Mouse (Mus musculus): Measurements from ENCODE around the gene Kif27. TPM values are rescaled to one million over a fixed set of nuclear protein-coding genes. Genes with fewer than 3 reads are reported as not detected.
A peak's percentile ranks its signal among the peaks of the same experiment; 100 is the strongest.
"Not testable (repeated sequence)": the region's sequence is repeated elsewhere in the genome, so short reads cannot be mapped to it uniquely, and the experiment has no call there.

The Kif27 gene
- total RNA-seq, 2 experiments from 2014 or later, result 0.22 to 0.24 TPM

DNA sequence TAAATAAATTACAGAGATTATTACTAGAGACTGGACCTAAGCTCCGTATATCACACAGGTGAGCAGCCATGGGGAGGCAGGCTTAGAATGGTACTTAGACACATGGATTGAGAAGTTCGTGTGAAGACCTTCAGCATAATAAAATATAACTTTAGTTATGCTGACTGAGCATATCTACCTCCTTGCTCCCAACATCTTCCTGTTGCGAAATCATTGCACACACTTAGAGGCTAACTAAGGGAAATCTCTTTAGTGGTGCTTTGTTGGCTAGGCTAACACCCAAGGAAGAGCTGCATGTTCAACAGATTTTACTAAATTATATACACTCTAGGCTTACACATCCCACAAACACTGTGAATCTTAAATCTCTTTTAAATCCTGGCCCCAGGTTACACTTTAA, 7.5 kb upstream of the Kif27 start:
- no peak for DNase-seq
- intact Hi-C loops (cut with DNase I), result no loop called here

DNA sequence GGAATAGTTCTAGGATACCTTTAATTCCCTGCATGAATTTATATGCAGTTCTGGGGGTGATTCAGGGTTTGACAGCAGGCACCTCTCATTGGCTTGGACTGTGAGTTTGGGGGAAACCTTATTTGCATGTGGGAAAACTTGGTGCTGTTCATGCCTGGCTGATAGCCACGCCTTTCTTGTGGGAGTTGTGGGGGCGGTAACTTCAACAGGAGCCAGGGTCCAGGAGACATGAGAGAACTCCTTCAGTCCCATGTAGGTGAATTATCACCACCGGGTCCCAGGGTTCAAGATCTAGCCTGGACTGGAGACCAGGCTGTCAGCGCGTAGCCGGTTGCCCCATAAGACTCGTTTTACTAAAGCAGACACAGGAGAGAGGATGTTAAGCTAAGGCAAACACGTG, 6.3 kb upstream of the Kif27 start:
- intact Hi-C loops (cut with DNase I); DNase-seq: not testable (repeated sequence)

DNA sequence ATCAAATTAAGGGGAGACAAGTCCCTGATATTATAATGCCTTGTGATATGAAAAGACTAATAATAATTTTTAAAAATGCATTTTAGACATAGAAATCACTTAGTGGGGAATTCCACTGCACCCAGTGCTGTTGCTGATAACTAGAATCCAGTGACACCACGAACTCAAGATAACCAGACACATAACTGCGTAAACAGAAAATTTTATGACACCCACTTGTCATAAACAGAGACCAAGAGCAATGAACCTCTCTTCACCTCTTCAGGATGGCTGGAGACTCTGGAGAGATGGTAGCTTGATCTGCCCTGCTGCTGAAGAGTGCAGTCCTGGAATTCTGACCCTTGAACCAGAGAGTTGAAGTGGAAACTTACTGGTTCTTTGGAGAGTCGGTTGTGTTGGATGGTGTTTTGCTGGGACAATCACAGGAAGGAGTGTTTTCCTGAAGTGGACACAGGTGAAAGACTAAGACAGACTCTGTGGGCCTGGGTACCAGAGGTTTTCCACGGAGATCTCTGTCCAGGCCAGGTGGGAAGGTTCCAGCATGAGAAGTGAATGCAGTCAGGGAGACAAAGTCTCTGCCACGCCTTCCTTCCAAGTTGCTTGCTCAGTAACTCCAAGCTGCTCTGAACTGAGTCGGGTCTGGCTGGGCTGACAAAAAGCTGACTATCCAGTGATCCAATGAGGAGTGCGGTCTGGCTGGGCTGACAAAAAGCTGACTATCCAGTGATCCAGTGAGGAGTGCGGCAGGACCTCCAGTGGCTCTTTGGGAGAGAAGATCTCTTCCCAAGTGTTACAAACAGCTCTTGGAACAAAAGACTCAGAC, 5.6 kb upstream of the Kif27 start:
- no peak for DNase-seq
- intact Hi-C loops (cut with DNase I), result no loop called here

DNA sequence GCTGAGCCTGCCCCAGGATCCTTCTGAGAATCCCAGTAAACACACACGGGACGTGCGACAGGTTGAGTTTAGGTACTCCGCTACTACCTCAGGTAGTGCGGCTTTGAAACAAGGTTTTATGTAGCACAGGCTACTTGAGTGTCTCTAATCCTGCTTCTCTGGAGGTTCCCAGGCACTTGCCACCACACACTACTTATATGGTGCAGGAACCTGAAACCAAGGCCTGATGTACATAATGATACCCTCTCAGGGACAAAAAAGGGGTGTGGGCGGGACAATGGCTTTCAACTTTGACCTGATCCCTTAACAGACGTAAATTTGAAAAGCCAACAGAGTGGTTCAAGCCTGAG, 357 bp upstream of the Kif27 start:
- intact Hi-C loops (cut with DNase I), result no loop called here
- no peak for DNase-seq

DNA sequence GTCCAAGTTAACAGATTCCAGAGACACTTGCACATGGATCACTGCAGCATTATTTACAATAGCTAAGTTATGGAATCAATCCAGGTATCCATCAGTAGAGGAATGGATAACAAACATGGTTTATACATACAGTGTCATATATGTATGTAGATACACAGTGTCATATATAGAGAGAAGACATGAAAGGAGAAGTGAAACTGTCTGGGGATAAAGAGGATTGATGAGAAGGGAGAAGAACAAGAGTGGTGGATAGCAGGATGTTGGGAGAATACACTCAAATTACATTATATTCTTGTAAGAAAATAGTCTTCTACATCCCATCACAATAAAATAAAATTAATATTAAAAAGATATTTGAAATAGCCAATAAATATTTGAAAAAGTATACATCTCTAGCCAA, 5.9 kb downstream of the Kif27 start:
- intact Hi-C loops (cut with DNase I), result no loop called here

DNA sequence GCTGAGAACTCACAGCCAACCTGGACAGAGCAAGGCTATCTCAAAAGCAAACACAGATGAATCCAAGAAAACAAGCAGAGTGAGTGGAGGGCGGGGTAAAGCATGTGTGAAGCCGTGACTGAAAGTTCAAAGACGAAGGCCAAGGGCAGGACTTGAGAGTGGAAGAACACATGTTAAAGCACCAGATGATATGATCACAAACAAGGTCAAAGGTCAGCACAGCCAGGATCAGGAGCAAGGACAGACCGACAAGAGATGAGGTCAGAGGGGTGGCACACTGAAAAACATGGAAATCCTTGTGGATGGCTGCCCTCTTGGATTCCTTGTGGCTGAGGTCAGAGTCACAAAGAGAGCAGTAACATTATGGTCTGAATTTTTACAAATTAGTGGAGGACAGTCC, 8.3 kb downstream of the Kif27 start:
- intact Hi-C loops (cut with DNase I), result no loop called here
- DNase-seq, result no peak

More for the DNA sequence above, 5.9 kb downstream of the Kif27 start:
- no peak for DNase-seq

DNA sequence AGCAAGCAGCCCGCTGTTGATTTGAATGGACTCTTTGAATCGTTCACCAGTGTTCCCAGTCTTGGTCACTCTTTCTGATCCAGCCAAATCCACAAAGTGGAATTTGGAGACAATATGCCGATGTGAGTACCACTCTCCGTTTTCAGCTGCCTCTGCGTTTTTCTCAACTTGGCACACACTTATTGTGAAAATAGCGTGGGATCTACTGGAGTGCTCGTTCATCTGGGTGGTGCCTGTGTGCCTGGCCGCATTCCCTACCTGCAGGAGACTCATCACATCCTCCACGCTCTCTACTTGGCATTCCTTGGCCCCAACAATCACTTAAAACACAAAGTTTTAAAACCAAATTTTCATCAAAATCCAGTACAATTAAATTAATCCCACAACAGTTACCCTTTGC, 14.4 kb downstream of the Kif27 start:
- intact Hi-C loops (cut with DNase I), result no loop called here
- DNase-seq, result no peak

DNA sequence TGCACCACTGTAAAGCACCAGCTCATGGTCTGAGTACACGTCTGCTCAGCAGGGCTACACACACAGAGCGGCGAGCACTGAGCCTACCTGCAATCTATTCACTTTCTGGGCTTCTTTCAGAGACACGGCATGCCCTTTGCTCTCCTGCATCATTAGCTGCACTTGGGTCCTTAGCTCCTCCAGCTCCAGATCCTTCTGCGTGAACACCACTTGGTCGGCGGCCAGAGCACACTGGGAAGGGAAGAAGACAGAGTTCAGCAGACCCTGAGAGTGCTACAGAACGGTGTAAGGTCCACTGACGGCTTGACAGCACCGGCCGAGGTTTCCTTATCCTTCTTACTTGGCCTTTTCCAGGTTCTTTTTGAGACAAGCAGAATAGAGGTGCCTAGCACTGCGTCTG, 21.5 kb downstream of the Kif27 start:
- intact Hi-C loops (cut with DNase I), result no loop called here
- DNase-seq, result no peak

DNA sequence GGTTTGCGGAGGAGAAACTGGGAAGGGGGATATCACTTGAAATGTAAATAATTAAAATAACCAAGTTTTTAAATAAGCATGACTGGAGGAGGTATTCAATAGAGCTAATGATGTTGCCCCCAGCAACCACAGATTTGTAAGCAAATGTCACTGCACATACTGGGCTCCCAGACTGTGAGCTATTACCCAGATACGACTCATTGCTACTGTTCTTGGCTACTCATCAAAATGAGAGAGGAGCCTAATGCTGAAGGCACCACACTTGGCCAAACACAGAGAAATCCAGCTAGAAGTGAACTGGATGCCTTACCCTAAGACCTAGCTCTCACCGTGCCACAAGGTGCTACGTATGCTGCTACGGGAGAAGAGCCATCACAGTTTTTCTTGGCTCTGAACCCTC, 24.8 kb downstream of the Kif27 start:
- intact Hi-C loops (cut with DNase I), result no loop called here
- no peak for DNase-seq

DNA sequence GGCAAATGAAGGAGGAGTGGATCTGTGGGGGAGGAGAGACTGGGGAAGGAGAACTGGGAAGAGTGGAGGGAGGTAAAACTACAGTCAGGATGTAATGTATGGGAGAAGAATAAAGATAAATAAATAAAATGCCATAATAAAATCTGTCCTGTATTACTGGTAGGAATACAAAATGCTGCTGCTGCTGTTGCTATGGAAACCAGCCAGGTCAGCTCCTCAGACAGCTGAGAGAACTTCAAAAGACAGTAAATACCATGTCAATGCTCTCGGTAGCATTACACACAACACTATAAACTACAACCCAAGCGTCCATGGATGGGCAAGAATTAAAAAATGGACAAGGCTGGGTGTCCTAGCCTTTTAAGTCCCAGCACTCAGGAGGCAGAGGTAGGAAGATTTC, 41.2 kb downstream of the Kif27 start:
- intact Hi-C loops (cut with DNase I), result no loop called here

DNA sequence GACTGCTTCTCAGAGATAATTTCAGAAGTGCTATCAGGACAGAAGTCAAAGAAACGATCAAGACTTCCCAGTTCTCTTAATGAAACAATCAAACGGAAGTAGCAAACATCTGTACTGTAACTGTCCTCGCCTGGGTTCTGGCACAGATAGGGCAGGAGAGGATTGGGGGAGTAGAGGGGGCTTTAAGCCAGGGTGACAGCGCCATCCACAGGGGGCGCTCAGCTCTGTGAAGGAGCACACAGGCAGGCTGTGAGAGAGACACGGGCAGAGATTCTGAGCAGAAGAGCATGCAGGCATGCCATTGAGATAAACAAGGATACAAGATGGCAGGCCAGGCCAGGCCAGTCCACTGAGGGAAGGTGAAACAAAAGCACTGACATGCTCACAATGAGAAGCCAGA, 43.9 kb downstream of the Kif27 start:
- intact Hi-C loops (cut with DNase I), result no loop called here

More for the DNA sequence above, 41.2 kb downstream of the Kif27 start:
- no peak for DNase-seq

DNA sequence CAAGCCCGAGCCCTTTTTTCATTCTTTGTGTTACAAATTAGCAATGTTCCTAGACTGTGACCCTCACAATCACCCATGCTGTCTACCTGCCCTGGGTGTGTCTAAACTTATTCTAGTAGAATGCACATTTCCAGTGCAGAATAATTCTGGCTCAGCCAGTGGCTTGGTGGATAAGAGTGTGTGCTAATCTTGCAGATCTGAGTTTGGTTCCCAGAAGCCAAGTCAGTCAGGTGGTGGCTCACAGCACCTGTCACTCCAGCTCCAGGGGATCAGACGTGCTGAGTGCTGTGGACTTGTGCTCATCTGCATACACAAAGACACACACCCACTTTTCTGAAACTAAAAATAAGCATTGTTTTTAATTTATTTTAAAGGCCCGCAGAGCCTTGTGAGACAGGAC, 45.2 kb downstream of the Kif27 start:
- intact Hi-C loops (cut with DNase I), result no loop called here
- DNase-seq, result no peak

More for the DNA sequence above, 43.9 kb downstream of the Kif27 start:
- peak in 1 of 2 experiments; percentile 12 for DNase-seq

DNA sequence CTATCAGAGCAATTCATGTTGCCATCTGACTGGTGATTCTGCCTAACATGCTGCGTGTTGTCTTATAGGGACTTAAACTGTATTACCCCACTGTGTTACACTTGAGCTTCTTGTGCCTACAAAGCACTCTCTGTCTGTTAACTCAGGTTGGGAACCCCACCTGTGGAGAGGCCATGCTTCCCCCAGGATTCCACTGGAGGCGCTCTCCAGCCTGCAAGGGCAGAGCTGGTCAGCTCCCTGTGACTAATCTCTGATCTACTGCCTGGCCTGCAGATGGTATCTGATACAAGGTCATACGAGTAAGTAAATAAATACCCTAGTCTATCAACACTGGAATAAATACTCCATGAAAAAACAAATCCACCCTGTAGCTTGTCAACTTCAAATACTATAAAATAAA, 47.6 kb downstream of the Kif27 start:
- no peak for DNase-seq
- intact Hi-C loops (cut with DNase I), result no loop called here

DNA sequence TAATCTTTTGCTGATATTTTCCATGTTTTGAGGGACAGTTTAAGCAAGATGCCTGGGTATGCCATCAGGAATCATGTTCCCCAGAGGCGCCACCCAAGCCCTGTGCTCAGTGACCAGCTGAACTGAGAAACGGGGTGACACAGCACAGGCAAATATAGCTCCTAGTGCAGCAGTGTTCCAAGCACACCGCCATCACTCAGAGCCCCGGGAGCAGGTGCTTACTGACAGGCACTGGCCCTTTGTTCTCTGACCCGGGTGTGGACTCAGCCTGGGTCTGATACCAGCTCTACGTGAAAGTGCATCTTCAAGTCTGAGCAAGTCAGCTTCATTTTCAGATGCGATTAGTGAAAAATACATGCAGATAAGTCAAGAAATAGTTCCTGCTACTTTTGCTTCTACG, 49.4 kb downstream of the Kif27 start:
- no peak for DNase-seq
- intact Hi-C loops (cut with DNase I), result no loop called here

DNA sequence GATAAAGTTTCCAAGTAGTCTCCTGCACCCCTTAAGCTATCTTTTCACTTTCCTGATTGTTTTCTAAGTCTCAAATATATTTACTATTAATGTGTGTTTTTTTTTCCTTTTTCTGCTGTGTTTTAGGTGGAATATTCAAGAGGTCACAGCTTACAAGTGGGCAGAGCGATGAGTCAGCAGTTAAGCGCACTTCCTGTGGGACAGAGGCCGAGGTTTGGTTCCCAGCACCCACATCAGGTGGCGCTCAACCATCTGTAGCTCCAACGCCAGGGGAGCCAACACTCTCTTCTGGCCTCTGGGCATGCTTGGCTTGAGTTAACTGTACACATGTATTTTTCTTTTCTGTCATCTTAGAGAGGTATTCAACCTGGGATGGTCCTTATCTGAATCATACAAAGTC, 51.5 kb downstream of the Kif27 start:
- intact Hi-C loops (cut with DNase I), result no loop called here
- no peak for DNase-seq

DNA sequence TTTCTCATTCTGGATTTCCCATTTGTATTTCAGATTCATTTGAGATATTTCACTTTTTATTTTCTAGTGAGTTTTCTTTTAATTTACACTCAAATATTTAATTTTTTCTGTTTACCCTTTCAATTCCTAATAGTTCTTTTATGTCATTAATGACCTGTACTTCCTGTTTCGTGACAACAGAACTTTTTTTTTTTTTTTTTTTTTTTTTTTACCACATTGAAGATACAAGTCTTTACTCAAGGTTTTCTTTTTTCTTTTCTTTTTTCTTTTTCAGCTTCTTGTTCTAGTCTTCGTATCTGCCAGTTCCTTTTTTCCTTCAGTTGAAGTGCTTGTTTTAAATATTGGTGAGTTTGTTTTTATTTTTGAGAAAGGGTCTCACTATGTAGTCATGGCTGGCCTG, 53.7 kb downstream of the Kif27 start:
- no peak for DNase-seq
- intact Hi-C loops (cut with DNase I), result no loop called here

DNA sequence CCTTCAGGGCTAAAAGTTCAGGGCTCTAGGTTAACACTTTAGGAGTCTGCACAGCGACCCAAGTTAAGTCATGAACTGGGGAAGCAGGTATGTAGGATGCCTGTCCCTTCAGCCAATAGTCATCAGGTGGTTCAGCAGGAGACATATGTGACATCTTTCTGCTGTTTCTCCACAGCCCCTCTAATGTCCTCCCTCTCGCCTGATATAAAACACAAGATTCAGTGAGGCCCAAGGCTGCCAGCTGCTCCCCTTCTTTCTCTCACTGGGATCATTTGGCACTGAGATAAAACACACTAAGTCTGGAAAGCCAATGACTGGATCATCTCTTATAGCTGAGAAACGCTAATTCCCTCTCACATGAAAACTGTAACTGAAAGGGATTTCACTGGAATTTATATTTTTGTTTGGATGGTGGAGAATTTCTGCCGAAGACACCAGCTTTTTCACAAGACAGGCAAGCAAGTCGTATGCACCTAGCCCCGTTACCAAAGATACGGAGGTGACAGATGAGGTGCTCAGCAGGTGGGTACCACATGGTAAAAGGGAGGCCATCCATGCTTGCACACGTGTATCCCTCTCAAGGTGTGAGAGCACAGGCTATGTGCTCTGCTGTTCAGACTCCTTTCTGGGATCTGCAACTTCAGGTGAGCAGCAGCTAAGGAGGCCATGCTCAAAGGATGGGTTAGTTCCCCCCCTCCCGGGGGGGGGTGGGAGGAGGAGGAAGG, 56.3 kb downstream of the Kif27 start:
- intact Hi-C loops (cut with DNase I), result no loop called here
- no peak for DNase-seq

DNA sequence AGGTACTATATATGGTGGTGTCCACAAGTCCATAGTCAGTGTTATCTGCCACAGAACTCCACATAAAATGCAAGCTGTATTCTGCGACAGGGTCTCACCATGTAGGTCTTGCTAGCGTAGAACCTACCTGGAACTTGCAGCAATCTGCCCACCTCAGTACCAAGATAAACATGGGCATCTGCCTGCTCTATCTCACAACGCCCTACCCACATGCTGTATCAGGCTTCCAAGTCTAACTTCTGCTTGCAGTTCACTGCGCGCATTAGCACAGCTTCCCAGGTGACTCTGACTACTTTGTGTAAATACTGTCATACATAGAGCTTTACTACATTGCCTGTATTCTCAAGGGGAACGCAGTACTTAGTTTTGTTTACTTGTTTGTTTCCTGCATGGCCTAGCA, 57.0 kb downstream of the Kif27 start:
- intact Hi-C loops (cut with DNase I), result no loop called here
- DNase-seq, result no peak

DNA sequence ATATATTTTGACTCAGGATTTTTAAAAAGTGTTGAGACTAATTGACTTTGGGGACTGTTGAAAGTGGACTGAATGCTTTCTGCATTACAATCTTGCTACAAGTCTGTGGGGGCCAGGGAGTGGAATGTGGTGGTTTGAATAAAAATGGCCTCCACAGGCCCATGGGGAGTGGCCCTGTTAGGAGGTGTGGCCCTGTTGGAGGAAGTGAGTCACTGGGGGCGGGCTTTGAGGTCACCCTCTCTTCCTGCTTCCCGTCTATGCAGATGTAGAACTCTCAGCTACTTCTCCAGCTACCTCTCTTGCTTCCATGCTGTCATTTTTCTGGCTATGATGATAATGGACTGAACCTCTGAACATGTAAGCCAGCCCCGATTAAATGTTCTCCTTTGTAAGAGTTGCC, 60.2 kb downstream of the Kif27 start:
- DNase-seq, result no peak
- intact Hi-C loops (cut with DNase I), result no loop called here

DNA sequence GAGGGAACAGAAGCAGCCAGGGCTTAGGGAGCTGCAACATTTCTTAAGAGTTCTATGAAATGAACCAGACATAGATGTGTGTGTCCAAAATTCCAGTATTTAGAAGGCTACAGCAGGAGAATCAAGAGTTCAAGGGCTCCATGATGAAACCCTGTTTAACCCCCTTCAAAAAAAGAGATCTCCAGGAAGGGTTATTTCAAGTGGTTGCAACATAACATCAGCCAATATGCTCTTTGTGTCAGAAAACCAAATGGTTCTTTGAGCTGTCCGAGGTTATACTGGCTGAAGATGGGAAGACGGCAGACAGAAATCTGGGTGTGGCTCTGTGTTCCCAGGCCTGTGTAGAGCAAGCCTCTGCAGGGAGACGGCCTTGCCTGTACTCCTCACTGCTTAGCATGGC, 63.3 kb downstream of the Kif27 start:
- intact Hi-C loops (cut with DNase I), result no loop called here
- DNase-seq, result no peak

DNA sequence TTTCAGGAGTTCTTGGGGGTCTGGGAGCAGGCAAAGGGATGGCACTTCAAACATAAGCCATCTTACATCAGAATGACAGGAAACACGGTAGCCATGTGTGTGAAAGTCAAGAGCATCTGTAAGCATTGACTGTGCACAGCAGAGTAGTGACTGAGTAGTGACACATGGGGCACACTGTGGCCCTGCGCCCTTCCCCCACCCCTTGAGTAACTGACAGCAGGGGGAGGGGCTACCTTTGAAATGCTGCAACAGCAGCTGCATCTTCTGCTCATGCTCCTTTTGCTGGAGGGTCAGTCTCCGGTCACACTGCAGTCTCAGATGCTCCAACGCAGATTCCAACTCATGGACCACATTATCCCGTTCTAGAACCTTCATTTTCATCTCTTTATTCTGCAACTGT, 66.1 kb downstream of the Kif27 start:
- no peak for DNase-seq
- intact Hi-C loops (cut with DNase I), result no loop called here

DNA sequence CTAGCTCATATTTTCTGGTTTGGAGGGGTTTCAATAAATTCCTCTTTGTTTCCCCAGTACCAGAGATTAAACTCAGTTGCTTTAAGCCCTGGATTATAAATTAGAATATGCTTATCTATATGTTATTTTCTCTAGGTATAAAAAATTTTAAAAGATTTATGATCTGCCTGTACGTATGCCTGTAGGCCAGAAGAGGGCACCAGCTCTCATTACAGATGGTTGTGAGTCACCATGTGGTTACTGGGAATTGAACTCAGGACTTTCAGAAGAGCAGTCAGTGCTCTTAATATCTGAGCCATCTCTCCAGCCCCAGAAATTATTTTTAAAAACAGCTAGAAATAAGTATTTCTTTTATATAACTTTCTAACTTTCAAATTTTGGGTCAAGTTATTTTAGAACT, 69.6 kb downstream of the Kif27 start:
- intact Hi-C loops (cut with DNase I), result loop anchor here (1.0 kb wide), 1 partner anchor 95 kb away; no protein-coding TSS in a partner anchor
- no peak for DNase-seq
